Mouse (Mus musculus): ENCODE results near the gene Gpt2. TPM values are rescaled to one million over a fixed set of nuclear protein-coding genes. Genes with fewer than 3 reads are reported as not detected.

The Gpt2 gene
- polyA plus RNA-seq (2015; fragmentation: Nextera tagmentation; extraction: Ambion mirVana), result 36.0 and 40.2 TPM in 2 replicates

DNA sequence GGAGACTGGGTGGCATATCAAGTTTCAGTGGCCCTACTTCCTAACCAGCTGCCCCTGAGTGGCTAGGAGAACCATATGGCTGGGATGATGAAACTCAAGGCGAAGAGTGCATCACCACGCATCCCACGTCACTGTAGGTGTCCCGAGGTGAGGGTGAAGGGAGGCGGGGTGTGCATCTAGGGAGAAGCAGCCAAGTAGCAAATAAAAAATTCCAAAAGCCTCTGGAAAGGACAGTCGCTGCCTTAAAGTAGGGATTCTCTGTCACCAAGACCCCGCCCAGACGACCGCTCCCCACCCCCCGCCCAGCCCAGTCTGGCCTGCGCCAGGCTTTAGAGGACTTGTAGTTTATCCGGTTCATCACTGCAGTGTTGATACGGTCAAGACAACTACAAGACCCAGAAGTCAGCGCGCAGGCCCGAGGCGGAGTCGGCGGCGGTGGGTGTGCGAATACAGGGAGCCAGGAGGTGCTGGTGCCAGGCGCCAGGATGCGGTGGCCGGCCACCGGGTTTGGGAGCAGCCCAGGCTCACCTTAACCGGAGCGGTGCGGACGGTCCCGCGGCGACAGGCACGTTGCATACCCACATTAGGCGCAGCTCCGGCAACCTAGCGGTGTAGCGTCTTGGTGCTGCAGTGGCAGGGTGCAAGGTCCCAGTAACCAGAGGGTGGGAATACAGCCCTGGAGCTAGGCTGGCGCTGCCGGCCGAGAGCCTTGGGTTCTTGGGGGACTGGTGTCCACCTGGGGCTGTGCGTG lies at the start of gene Gpt2:
TSS of gene Gpt2 (plus strand) at position 452 of the 751 bp plus-strand sequence.
- peak within 1 kb of the TSS; percentile 86 for H3K4me3 ChIP-seq
- peak within 1 kb of the TSS; percentile 90 for H3K9ac ChIP-seq
- no peaks in the 10 kb centered on the region for H3K9me3 ChIP-seq
- H3K4me2 ChIP-seq, result peak within 1 kb of the TSS; percentile 88
- peaks cover 5% of the 10 kb centered on the region; the same call in 1 of the 2 replicates for H3K36me3 ChIP-seq
- peak; percentile 98 for ATAC-seq (ENCODE audit: insufficient number of reproducible peaks, insufficient read depth, low FRiP score, low TSS enrichment, low read depth)
- H3K27ac ChIP-seq, result peak within 1 kb of the TSS; percentile 73
- under 1% methylated on average over 41 of the region's 41 CpGs for WGBS
- H3K27me3 ChIP-seq, result no peaks in the 10 kb centered on the region
- peaks cover 31% of the 10 kb centered on the region for H3K4me1 ChIP-seq

- no peaks in the 10 kb centered on the region for H3K9me3 ChIP-seq
- no peak overlapping the region for H3K9ac ChIP-seq
- no peaks in the 10 kb centered on the region for H3K27me3 ChIP-seq
- no peaks in the 10 kb centered on the region for H3K36me3 ChIP-seq
- no peak overlapping the region for H3K27ac ChIP-seq
- H3K4me3 ChIP-seq, result no peak overlapping the region
- H3K4me1 ChIP-seq, result no peaks in the 10 kb centered on the region
- no peak for ATAC-seq (ENCODE audit: insufficient number of reproducible peaks, insufficient read depth, low FRiP score, low TSS enrichment, low read depth)
- no peak overlapping the region for H3K4me2 ChIP-seq
Observed at GRCm38 (mm10) chr8:85444092-85444491, 48.3 kb upstream of the Gpt2 start.

DNA sequence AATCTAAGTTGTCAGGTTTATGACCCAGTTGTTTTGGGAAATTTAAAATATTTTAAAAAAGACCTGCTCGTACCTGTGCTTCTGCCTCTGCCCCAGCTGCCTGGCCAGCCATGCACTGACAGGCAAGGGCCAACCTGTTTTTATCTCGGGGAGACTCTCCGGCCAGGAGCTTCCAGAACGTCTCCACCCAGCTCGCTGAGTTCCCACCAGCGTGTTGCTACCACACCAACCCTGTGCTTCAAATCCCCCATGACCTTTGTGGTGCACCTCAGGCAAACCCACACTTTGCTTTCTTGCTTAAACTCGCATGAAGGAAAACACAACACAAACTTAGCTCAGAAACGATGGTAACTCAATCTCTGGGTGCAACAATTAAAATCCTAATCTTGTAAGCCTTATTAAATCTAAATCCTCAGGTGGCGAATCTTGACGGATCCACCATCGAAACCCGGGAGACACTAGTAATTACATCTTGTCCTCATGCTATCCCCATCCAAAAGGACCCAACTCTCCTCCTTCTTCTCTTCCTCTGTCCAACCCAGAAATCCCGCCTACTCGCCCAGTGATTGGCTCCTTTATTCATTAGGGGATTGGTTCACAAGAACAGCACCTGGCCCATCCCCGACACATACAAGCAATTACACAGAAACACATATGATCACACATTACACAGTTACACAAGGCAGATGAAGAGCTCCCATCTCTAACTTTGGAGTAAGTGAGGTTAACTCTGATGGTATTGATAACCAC lies 46.3 kb upstream of the Gpt2 start:
- no peaks in the 10 kb centered on the region for H3K9me3 ChIP-seq
- no peak overlapping the region for H3K9ac ChIP-seq
- ATAC-seq (ENCODE audit: insufficient number of reproducible peaks, insufficient read depth, low FRiP score, low TSS enrichment, low read depth), result no peak
- H3K36me3 ChIP-seq, result no peaks in the 10 kb centered on the region
- H3K27me3 ChIP-seq, result no peaks in the 10 kb centered on the region
- no peak overlapping the region for H3K4me3 ChIP-seq
- 69% methylated on average over 15 of the region's 15 CpGs for WGBS
- no peaks in the 10 kb centered on the region for H3K4me1 ChIP-seq
- H3K4me2 ChIP-seq, result no peak overlapping the region
- H3K27ac ChIP-seq, result no peak overlapping the region

GRCm38 (mm10) chr8:85450335-85450734 lies 42.0 kb upstream of the Gpt2 start:
- no peak for ATAC-seq (ENCODE audit: insufficient number of reproducible peaks, insufficient read depth, low FRiP score, low TSS enrichment, low read depth)
- H3K27ac ChIP-seq, result no peak overlapping the region
- H3K27me3 ChIP-seq, result no peaks in the 10 kb centered on the region
- H3K4me1 ChIP-seq, result peaks cover 8% of the 10 kb centered on the region
- H3K9ac ChIP-seq, result no peak overlapping the region
- WGBS, result 78% methylated on average over 3 of the region's 3 CpGs
- no peak overlapping the region for H3K4me2 ChIP-seq
- no peaks in the 10 kb centered on the region for H3K36me3 ChIP-seq
- no peak overlapping the region for H3K4me3 ChIP-seq
- H3K9me3 ChIP-seq, result no peaks in the 10 kb centered on the region

GRCm38 (mm10) chr8:85452328-85452727 lies 40.0 kb upstream of the Gpt2 start:
- 19% methylated on average over 14 of the region's 14 CpGs for WGBS
- Histone ChIP-seq H3K9me3 (no peaks in the 10 kb centered on the region), H3K27me3 (no peaks in the 10 kb centered on the region), H3K4me2 (peak overlapping the region; percentile 47), H3K36me3 (no peaks in the 10 kb centered on the region), H3K27ac (no peak overlapping the region), H3K4me3 (peak overlapping the region; percentile 9), H3K4me1 (peaks cover 8% of the 10 kb centered on the region), H3K9ac (0 out of 2 replicates have a peak overlapping the region, but pooled peaks have one; percentile 40)
- no peak for ATAC-seq (ENCODE audit: insufficient number of reproducible peaks, insufficient read depth, low FRiP score, low TSS enrichment, low read depth)

DNA sequence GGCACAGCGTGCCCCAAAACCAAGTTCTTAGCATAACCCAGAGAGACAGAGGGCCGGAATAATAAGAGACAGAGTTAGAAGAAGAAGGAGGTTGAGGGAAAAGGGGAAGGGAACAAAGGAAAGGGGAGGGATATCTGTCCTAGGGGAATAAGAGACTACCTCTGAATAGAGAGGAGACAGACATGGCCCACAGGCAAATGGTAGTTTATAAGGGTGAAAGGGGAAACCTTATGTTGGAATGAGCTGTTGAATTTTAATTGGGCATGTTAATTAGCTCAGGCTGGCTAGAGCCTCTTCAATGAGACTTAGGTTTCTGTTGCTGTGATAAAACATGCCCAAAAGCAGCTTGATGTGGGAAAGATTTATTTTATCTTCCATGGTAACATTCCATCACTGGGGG lies 39.1 kb upstream of the Gpt2 start:
- Histone ChIP-seq H3K4me3 (no peak overlapping the region), H3K27ac (no peak overlapping the region), H3K4me1 (peaks cover 8% of the 10 kb centered on the region), H3K9ac (no peak overlapping the region), H3K27me3 (no peaks in the 10 kb centered on the region), H3K9me3 (no peaks in the 10 kb centered on the region), H3K4me2 (no peak overlapping the region), H3K36me3 (no peaks in the 10 kb centered on the region)
- ATAC-seq (ENCODE audit: insufficient number of reproducible peaks, insufficient read depth, low FRiP score, low TSS enrichment, low read depth), result no peak
- 72% methylated on average over 2 of the region's 2 CpGs for WGBS

DNA sequence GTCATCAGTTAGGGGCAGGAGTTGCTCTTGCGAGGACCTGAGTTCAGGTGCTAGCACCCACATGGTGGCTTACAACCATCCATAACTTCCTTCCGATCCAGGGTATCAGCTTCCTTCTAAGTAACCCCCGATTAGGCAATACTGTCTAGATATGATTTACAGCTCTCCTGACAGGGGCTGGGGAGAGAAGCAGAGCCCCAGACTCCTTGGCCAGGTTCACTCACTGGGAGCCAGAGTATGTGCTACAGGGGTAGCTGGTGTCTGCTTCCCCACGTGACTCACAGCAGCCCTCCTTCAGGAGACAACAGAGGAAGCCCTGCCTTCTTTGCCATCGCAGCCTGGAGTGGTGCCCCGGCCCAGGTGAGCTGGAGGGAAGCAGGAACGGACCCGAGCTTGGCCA lies 37.6 kb upstream of the Gpt2 start:
- Histone ChIP-seq H3K4me3 (no peak overlapping the region), H3K27ac (no peak overlapping the region), H3K9me3 (no peaks in the 10 kb centered on the region), H3K27me3 (no peaks in the 10 kb centered on the region), H3K4me2 (no peak overlapping the region), H3K4me1 (peaks cover 8% of the 10 kb centered on the region), H3K36me3 (no peaks in the 10 kb centered on the region), H3K9ac (no peak overlapping the region)
- 72% methylated on average over 8 of the region's 8 CpGs for WGBS
- ATAC-seq (ENCODE audit: insufficient number of reproducible peaks, insufficient read depth, low FRiP score, low TSS enrichment, low read depth), result no peak

GRCm38 (mm10) chr8:85456536-85456935 lies 35.8 kb upstream of the Gpt2 start:
- Histone ChIP-seq H3K27ac (no peak overlapping the region), H3K9ac (no peak overlapping the region), H3K27me3 (no peaks in the 10 kb centered on the region), H3K4me3 (no peak overlapping the region), H3K4me1 (peaks cover 8% of the 10 kb centered on the region), H3K9me3 (no peaks in the 10 kb centered on the region), H3K4me2 (peak overlapping the region; percentile 12; the same call in 1 of the 2 replicates), H3K36me3 (no peaks in the 10 kb centered on the region)
- WGBS, result 8% methylated on average over 14 of the region's 14 CpGs
- no peak for ATAC-seq (ENCODE audit: insufficient number of reproducible peaks, insufficient read depth, low FRiP score, low TSS enrichment, low read depth)

- Histone ChIP-seq H3K27me3 (no peaks in the 10 kb centered on the region), H3K9ac (no peak overlapping the region), H3K27ac (no peak overlapping the region), H3K36me3 (no peaks in the 10 kb centered on the region), H3K4me1 (no peaks in the 10 kb centered on the region), H3K9me3 (no peaks in the 10 kb centered on the region), H3K4me3 (no peak overlapping the region), H3K4me2 (no peak overlapping the region)
- 59% methylated on average over 3 of the region's 3 CpGs for WGBS
- no peak for ATAC-seq (ENCODE audit: insufficient number of reproducible peaks, insufficient read depth, low FRiP score, low TSS enrichment, low read depth)
Observed at GRCm38 (mm10) chr8:85459582-85459981, 32.8 kb upstream of the Gpt2 start.

- H3K9me3 ChIP-seq, result no peaks in the 10 kb centered on the region
- no peak for ATAC-seq (ENCODE audit: insufficient number of reproducible peaks, insufficient read depth, low FRiP score, low TSS enrichment, low read depth)
- H3K4me1 ChIP-seq, result no peaks in the 10 kb centered on the region
- H3K27ac ChIP-seq, result no peak overlapping the region
- no peaks in the 10 kb centered on the region for H3K36me3 ChIP-seq
- no peak overlapping the region for H3K4me3 ChIP-seq
- no peak overlapping the region for H3K9ac ChIP-seq
- 38% methylated on average over 5 of the region's 5 CpGs for WGBS
- H3K27me3 ChIP-seq, result no peaks in the 10 kb centered on the region
- no peak overlapping the region for H3K4me2 ChIP-seq
Observed at GRCm38 (mm10) chr8:85460804-85461203, 31.6 kb upstream of the Gpt2 start.

DNA sequence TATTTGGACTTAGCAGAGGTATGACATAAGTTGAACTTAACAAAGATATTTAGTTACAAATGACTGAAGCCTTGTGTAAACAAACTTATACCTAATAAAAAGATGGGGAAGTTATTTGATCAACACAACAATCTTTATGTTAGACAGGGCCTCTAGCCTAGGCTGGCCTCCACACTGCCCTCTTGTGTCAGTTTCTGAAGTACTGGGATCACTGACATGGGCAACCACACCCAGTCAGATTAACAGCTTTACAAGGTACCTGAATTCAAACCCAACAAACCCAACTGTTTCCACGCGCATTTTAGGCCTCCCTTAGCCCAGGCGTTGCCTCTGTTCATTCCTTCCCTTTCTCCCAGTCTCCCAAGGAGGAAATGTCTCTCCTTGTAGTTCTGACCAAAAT lies 31.0 kb upstream of the Gpt2 start:
- Histone ChIP-seq H3K9ac (no peak overlapping the region), H3K4me2 (no peak overlapping the region), H3K27ac (no peak overlapping the region), H3K4me1 (no peaks in the 10 kb centered on the region), H3K4me3 (no peak overlapping the region), H3K9me3 (no peaks in the 10 kb centered on the region), H3K27me3 (no peaks in the 10 kb centered on the region), H3K36me3 (no peaks in the 10 kb centered on the region)
- WGBS, result 70% methylated on average over 3 of the region's 3 CpGs
- no peak for ATAC-seq (ENCODE audit: insufficient number of reproducible peaks, insufficient read depth, low FRiP score, low TSS enrichment, low read depth)

GRCm38 (mm10) chr8:85462441-85462840 lies 29.9 kb upstream of the Gpt2 start:
- no peak for ATAC-seq (ENCODE audit: insufficient number of reproducible peaks, insufficient read depth, low FRiP score, low TSS enrichment, low read depth)
- H3K9ac ChIP-seq, result no peak overlapping the region
- no peaks in the 10 kb centered on the region for H3K27me3 ChIP-seq
- no peaks in the 10 kb centered on the region for H3K4me1 ChIP-seq
- no peak overlapping the region for H3K4me3 ChIP-seq
- WGBS, result 78% methylated on average over 1 of the region's 1 CpGs
- H3K27ac ChIP-seq, result no peak overlapping the region
- no peaks in the 10 kb centered on the region for H3K36me3 ChIP-seq
- H3K9me3 ChIP-seq, result no peaks in the 10 kb centered on the region
- H3K4me2 ChIP-seq, result no peak overlapping the region
